Mouse (Mus musculus): ENCODE results near the gene Hist1h2bh. TPM values are rescaled to one million over a fixed set of nuclear protein-coding genes. Genes with fewer than 3 reads are reported as not detected.
A peak's percentile ranks its signal among the peaks of the same experiment; 100 is the strongest.
"Not testable (repeated sequence)": the region's sequence is repeated elsewhere in the genome, so short reads cannot be mapped to it uniquely, and the experiment has no call there.

The Hist1h2bh gene
- polyA plus RNA-seq, 2 experiments from 2014 or later, result 0.38 TPM; not detected in 1

DNA sequence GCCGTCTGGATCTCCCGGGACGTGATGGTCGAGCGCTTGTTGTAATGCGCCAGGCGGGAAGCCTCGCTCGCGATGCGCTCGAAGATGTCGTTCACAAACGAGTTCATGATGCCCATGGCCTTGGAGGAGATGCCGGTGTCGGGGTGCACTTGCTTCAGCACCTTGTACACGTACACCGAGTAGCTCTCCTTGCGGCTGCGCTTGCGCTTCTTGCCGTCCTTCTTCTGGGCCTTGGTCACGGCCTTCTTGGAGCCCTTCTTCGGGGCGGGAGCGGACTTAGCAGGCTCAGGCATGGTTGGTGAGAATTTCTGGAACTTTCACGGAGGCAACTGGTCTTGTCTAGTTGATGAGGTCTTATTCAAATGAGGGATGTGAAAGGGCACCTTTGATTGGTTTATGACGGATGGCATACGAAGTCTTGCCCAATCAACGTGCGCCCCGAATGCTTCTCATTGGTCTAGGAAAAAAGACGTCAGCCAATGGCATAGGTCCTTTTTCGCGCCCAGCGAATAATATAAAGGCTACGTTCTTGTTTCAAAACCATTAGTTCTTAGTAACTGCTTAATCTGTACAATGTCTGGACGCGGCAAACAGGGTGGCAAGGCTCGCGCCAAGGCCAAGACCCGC is 30.8 kb upstream of the Hist1h2bh start, which contains the start of the genes Hist1h2bf and Hist1h2ad:
Gene Hist1h2bf (minus strand): TSS at position 299 of the 627 bp plus-strand sequence.
Gene Hist1h2ad (plus strand): TSS at position 484 of the 627 bp plus-strand sequence.
- peak; percentile 75 for ATAC-seq

DNA sequence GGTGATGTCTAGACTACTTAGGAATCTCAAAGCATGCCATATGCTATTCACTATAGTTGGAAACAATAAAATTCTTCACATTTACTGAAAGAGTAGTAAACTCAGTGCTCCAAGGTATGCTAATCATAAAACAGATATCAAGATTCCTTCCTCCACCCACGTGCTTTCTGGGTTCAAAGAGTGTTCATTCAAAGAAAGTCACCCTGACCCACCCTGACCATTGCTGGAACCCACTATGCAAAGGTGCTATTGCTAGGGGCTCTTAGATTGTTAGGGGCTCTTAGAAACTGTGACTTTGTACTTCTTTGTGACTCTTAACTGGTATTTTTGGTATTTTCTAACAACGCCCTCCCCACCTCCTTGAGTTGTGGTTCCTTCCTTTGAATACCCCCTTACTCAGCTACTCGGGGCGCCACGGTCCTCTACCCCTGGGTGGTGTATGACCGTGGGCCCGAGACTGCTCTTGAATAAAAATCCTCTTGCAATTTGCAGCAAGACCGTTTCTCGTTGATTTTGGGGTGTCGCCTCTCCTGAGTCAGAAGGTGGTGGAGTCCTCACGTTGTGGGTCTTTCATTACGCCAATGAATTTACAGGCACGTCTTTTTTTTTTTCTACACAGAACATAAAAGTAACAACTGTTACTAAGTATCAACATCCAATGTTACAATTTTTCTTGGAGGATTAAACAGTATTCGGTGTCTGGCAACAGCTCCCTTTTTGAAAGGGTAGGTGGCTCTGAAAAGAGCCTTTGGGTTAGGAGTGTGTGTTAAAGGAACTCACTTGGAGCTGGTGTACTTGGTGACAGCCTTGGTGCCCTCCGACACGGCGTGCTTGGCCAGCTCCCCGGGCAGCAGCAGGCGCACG is 30.1 kb upstream of the Hist1h2bh start:
- not testable (repeated sequence) for ATAC-seq

DNA sequence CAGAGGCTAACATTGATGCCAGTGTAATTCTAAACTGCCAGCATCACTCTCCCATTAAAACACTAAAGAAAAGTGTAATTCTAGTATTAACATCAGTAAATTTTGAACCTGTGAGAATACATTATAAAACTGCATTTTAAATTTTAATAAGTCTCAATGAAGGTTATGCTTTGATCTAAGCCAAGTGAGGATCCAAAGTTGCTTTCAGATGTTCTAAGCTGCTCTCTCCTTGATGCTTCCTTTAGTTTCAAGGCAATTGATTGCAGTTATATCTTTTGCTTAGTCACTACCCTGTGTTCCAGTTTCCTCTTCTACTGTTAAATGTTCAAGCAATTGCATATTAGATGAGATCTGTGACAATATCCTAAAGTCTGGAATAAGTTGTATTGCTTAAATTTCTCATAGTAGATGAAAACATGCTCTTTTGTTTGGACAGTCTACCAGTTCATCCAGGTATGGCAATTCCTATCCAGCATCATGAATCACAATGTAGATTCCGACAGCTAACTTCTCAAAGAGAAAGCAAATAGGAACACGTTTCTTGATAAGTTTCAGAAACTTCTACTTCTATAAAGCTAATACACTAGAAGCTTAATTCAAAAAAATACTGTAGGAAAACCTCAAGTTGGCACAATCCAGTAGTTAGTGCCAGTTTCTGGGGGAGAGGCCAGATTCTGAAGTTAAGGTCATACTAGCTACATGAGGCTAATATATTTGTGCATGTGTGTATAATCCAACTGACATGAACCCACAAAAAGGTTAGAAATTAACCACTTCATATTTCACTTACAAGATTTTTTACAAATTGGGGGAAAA is 29.2 kb upstream of the Hist1h2bh start:
- ATAC-seq, result no peak

DNA sequence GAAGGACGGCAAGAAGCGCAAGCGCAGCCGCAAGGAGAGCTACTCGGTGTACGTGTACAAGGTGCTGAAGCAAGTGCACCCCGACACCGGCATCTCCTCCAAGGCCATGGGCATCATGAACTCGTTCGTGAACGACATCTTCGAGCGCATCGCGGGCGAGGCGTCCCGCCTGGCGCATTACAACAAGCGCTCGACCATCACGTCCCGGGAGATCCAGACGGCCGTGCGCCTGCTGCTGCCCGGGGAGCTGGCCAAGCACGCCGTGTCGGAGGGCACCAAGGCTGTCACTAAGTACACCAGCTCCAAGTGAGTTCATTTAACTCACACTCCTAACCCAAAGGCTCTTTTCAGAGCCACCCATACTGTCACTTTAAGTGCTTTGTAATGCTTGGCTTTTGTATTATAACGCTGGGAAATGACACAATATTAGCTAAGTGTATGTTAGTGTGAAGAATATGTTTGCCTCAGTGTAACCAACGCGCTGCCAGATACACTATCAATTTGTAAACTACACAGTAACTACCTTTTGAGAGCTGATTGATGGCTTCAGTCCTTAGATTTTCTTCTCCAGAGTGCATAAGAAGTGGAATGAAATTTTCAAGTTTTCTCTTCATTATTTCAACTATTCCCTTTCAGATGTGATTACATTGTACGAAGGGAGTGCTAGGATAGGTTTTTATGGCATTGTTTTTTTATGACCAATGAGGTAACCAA is 28.5 kb upstream of the Hist1h2bh start:
- not testable (repeated sequence) for ATAC-seq

DNA sequence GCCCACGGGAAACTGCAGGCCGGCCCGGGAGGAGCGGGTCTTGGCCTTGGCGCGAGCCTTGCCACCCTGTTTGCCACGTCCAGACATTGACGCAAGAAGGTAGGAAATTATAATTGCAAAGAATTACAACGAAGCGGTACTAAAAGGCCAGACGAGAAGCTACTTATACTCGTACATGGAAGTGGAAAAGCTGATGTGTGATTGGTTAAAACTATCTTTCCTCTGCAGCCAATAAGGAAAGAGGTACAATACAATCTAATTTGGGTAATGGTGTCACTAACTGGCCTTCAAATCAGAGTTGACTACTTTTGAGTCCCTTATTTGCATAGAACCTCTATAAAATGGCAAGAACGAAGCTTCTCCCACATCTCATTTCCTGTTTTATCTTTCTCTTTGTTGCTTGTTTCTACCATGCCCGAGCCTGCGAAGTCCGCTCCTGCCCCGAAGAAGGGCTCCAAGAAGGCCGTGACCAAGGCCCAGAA is 27.9 kb upstream of the Hist1h2bh start, which contains the start of the genes Hist1h2ae and Hist1h2bg:
Gene Hist1h2ae (minus strand): TSS at position 199 of the 482 bp plus-strand sequence.
Gene Hist1h2bg (plus strand): TSS at position 375 of the 482 bp plus-strand sequence.
- ATAC-seq, result peak; percentile 83

DNA sequence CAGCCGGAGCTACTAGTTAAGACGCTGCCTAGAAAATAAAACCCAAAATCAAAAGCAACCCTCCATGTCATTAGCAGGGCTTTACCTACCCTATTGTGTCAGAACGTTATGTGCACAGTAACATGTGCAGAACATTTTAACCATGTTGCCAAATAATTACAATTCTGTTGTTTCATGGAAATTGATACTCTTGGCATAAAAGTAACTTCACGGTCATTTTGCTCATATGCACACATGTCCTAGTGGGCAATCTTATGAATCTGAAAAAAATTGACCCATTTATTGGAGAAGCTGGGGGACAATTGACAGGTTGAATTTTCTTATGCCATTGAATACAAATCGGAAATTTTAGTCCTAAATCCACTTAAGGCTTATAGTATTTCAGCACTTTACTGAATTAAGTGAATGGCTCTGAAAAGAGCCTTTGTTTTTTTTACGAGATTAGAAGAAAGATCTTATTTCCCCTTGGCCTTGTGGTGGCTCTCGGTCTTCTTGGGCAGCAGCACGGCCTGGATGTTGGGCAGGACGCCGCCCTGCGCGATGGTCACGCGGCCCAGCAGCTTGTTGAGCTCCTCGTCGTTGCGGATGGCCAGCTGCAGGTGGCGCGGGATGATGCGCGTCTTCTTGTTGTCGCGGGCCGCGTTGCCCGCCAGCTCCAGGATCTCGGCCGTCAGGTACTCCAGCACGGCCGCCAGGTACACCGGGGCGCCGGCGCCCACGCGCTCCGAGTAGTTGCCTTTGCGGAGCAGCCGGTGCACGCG is 27.2 kb upstream of the Hist1h2bh start:
- peak; percentile 9 for ATAC-seq

DNA sequence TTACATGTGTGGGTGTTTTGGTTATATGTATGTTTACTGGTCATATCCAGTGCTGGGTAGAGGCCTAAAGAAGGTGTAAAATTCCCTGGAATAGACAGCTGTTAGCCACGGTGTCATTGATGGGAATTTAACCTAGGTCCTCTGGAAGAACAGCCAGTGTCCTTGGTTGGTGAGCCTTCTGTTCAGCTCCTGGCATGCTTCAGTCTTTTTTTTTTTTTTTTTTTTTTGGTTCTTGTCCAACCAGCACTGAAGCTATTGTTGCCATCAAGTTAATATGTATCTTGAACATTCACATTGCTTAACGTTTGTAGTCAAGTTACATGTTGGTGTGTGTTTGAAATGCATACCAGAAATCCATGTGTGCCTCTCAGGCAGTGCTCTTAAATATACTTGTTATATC is 21.3 kb upstream of the Hist1h2bh start:
- ATAC-seq, result no peak

DNA sequence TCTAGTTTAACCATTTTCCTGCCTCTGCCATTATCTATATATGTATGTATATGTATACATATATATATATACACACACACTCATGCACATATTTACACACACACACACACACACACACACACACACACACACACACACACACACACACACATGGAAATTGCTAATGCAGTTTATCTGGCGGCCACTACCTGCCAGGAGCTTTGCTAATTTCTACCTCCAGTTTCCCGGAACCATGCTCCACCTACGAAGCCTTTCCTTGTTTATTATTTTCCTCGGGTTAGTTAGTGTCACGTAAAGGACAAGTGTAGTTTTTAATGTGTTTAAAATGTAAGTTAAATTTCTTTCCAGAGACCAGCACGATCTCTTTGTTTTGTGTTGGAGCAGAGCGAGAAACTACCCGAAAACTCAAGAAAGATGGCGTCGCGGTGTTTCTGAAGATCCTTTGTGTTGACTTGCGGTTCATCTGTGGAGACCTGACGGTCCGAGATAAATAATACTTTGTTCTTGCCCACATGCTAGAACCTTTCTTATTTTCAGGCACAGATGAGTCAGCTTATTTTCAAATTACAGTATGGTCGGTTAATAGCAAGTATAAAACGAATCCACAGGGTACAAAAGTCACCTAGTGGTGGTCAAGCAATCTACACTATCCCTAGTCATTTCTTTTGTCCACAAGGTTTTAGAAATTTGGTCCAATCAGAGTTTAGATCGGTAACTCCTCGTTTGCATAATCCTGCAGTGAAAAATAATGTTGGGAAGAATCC is 19.7 kb upstream of the Hist1h2bh start:
- ATAC-seq, result no peak

DNA sequence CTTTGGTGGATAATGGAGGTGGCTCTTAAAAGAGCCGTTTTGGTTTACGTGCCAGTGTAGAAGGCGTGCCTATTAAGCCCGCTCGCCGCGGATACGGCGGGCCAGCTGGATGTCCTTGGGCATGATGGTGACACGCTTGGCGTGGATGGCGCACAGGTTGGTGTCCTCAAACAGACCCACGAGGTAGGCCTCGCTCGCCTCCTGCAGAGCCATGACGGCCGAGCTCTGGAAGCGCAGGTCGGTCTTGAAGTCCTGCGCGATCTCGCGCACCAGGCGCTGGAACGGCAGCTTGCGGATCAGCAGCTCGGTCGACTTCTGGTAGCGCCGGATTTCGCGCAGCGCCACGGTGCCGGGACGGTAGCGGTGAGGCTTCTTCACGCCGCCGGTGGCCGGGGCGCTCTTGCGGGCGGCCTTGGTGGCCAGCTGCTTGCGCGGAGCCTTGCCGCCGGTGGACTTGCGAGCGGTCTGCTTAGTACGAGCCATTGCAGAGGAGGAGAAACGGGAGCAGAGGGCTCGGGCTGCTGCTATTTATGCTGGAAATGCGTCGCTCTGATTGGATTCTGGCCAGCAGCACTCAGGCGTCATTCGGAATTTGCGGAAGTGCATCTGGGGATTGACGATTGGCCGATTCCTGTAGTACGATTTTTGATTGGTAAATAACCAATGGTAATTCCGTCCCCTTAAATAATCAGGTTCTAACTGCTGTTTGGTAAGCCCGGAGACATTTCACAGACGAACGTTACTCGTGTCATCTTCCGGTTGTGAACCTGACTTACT is 18.9 kb upstream of the Hist1h2bh start, which contains the start of gene Hist1h3e:
Gene Hist1h3e (minus strand): TSS at position 487 of the 777 bp plus-strand sequence.
- ATAC-seq, result peak; percentile 97

DNA sequence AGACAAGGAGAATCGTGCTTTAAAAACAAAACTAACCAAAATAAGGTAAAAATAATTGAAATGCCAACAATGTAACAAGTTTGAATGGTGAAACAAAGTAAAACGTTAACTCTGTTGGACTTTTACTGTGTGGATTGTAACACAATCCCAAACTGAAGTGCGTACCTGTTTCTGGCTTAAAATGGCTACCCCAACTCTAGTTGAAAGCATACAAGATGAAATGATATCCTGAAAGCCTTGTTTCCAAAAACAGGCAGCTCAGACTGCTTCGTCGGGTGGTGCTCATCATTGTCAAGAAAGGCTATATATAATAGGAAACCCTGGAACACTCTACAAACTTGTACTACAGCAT is 18.3 kb upstream of the Hist1h2bh start:
- ATAC-seq, result not testable (repeated sequence)

DNA sequence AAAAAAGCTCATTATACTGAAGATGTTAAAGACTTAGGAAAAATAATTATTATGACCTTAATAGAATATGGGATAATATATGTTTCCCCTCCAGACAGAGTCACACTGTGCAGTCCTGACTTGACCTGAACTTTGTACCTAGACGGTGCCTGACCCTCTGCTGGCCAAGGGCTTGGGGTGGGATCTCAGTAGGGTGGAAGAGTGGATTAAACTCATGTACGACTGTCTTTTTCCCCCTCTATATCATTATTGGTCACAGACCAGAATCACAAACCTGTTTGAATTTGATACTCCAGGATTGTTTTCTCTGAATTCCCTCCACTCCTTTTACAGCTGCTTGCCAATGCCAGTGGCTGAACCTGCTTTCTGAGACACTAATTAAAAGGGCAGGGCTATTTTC is 17.5 kb upstream of the Hist1h2bh start:
- not testable (repeated sequence) for ATAC-seq

DNA sequence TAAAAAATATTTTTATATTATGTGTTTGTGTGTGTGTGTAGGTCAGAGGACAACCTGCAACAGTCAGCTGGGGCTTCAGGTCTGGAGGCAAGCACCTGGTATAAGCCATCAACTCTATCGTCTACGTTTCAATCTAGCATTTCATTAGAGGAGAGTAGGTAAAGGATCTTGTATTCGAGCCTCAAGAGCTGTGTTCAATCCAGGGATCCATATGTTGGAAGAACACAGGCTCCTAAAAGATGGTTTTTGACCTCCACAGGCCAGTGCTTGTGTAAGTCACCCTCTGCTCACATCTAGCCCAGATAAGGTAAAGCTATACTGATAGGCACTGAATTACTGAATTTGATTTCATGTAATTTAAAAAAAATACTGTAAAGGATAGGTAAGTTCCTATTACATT is 13.7 kb upstream of the Hist1h2bh start:
- ATAC-seq, result no peak

DNA sequence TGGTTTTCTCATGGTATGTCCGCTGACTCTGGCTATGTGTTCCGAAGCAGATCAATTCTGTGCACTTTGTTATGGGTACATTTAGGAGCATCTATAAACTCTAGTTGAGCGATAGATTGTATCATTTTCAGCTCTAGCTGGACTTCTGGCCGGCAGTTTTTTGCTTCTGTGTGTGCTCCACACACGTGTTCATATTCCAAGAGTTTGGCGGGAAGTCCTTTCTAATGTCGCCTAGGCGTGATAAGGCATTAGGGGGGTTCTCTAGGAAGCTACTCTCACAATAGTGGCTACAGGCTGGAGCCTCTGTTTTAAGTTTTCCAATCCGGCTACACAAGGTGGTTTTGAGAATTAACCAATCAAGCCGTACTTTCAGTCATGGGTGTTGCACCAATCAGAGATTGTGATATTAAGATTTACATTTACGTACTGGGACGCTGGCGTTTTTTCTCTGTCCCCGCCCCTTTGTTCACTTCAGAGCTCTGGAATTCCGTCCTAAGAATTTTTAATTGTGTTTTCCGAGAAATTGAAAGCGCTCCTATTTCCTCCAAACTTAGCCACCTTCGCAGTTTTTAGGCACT is 12.7 kb upstream of the Hist1h2bh start:
- peak; percentile 66 for ATAC-seq

DNA sequence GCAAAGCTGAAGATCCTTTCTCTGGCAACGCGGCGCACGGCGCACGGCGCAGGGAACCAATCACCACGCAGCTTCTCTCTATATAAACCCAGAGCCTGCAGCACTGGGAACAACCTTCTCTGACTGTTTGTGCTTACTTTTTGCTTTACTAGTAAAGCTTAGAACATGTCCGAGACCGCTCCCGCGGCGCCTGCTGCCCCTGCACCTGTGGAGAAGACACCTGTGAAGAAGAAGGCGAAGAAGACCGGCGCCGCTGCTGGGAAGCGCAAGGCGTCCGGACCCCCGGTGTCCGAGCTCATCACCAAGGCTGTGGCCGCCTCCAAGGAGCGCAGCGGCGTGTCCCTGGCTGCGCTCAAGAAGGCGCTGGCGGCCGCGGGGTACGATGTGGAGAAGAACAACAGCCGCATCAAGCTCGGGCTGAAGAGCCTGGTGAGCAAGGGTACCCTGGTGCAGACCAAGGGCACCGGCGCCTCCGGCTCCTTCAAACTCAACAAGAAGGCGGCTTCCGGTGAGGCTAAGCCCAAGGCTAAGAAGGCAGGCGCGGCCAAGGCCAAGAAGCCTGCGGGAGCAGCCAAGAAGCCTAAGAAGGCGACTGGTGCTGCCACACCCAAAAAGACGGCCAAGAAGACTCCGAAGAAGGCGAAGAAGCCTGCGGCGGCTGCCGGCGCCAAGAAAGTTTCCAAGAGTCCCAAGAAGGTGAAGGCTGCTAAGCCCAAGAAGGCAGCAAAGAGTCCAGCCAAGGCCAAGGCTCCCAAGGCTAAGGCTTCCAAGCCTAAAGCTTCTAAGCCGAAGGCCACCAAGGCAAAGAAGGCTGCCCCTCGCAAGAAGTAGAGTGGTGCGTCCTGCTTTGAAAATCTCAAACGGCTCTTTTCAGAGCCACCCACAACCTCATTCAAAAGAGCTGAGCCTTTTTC is 12.0 kb upstream of the Hist1h2bh start:
- ATAC-seq, result peak; percentile 62

DNA sequence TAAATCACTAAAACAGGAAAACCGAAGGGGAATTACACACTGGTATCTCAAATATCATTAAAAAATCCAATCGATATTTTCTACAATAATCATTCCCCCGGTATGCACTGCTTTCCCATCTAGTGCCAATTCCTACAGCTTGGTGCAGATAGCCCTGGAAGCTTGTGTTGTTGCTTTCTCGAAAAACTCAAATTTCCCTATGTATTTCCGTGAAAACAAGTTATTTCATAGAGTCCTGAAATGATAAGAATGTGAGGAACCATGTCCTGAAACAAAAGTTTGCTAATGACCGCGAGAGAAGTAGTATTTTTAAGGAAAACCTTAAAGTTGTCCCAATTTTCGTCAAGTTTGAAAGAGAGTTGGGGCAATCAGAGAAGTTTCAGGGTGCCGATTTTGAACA is 11.2 kb upstream of the Hist1h2bh start:
- ATAC-seq, result no peak

DNA sequence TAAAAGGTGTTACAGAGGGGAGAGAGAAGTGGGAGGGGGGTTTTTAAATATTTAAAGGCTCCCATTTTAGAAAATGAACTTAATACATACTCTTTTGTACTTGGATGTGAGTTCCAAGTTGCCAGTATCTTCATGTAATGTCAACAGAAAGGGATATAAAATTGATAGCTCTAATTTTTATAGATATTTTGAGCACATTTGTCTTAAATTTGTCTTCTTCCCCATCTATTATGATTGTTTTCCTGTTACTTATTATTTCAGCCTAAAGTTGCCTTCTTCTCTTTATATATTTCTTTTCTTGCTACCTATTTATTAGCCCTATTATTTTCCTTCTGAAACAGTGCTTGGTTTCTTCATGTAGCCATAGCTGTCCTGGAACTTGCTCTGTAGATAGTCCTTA is 9.8 kb upstream of the Hist1h2bh start, which contains the start of gene Hist1h1d:
Gene Hist1h1d (plus strand): TSS at position 301 of the 400 bp plus-strand sequence.
- no peak for ATAC-seq

Data from activated CD4-positive, CD25-positive, alpha-beta regulatory T cell, adult 4 months (primary cell).